Mouse (Mus musculus) MEL (cell line): ENCODE measurements at regions not wholly inside any gene's neighbourhood (a gene's known extent, or its start where the extent isn't known, plus 50 kb on each side); places are given as distances from the start of the nearest gene placed in this dataset.

Experiments used
- CTCF ChIP-seq, 3 experiments: IDR thresholded peaks in 2 of 3; conservative IDR thresholded peaks in 1 of 3; 2 replicates each; pipeline ENCODE4 v1.5.1; 2011 to 2012; ENCODE audit warnings: low read length in 3 of 3, low read depth in 2 of 3, mild to moderate bottlenecking in 2 of 3, improper control_type of control experiment in 1 of 3, inconsistent platforms in 1 of 3, mixed read lengths in 1 of 3, moderate library complexity in 1 of 3; ENCODE audit not compliant: control insufficient read depth in 1 of 3, insufficient read depth in 1 of 3, poor library complexity in 1 of 3, severe bottlenecking in 1 of 3
- ELF1 ChIP-seq: IDR thresholded peaks from 2 replicates; pipeline ENCODE4 v1.6.1; 2014; ENCODE audit warnings: low read depth, mild to moderate bottlenecking, inconsistent platforms, low read length, improper control_type of control experiment, moderate library complexity
- GABPA ChIP-seq: IDR thresholded peaks from 2 replicates; pipeline ENCODE4 v1.6.1; 2012; ENCODE audit warnings: low read depth, mild to moderate bottlenecking, inconsistent platforms, low read length, improper control_type of control experiment, moderate library complexity
- MAFK ChIP-seq: IDR thresholded peaks from 2 replicates; pipeline ENCODE4 v1.6.1; 2011; ENCODE audit warnings: low read depth, mild to moderate bottlenecking, low read length, improper control_type of control experiment, borderline replicate concordance
- POLR2A ChIP-seq, 2 experiments: IDR thresholded peaks; 2 replicates each; pipeline ENCODE4 v1.6.1; 2011 to 2012; ENCODE audit warnings: low read length in 2 of 2, mild to moderate bottlenecking in 2 of 2, control low read depth in 1 of 2, improper control_type of control experiment in 1 of 2, low read depth in 1 of 2, moderate library complexity in 1 of 2; ENCODE audit not compliant: control insufficient read depth in 1 of 2, insufficient read depth in 1 of 2, poor library complexity in 1 of 2
- TAL1 ChIP-seq: IDR thresholded peaks from 2 replicates; pipeline ENCODE4 v1.6.1; 2012; ENCODE audit warnings: mild to moderate bottlenecking, inconsistent platforms, low read length, moderate library complexity, mixed read lengths
- TCF12 ChIP-seq: IDR thresholded peaks from 2 replicates; pipeline ENCODE4 v1.6.1; 2014; ENCODE audit warnings: low read depth, mild to moderate bottlenecking, inconsistent platforms, low read length, improper control_type of control experiment, moderate library complexity
- UBTF ChIP-seq: IDR thresholded peaks from 2 replicates; pipeline ENCODE4 v1.6.1; 2012; ENCODE audit warnings: low read depth, mild to moderate bottlenecking, inconsistent platforms, low read length, improper control_type of control experiment, moderate library complexity, borderline replicate concordance; ENCODE audit not compliant: insufficient read depth
- USF1 ChIP-seq: IDR thresholded peaks from 2 replicates; pipeline ENCODE4 v1.6.1; 2014; ENCODE audit warnings: low read depth, mild to moderate bottlenecking, inconsistent platforms, low read length, improper control_type of control experiment, moderate library complexity
- ZKSCAN1 ChIP-seq: IDR thresholded peaks from 2 replicates; pipeline ENCODE4 v1.6.1; 2012; ENCODE audit warnings: low read depth, mild to moderate bottlenecking, inconsistent platforms, low read length, improper control_type of control experiment, moderate library complexity

DNA sequence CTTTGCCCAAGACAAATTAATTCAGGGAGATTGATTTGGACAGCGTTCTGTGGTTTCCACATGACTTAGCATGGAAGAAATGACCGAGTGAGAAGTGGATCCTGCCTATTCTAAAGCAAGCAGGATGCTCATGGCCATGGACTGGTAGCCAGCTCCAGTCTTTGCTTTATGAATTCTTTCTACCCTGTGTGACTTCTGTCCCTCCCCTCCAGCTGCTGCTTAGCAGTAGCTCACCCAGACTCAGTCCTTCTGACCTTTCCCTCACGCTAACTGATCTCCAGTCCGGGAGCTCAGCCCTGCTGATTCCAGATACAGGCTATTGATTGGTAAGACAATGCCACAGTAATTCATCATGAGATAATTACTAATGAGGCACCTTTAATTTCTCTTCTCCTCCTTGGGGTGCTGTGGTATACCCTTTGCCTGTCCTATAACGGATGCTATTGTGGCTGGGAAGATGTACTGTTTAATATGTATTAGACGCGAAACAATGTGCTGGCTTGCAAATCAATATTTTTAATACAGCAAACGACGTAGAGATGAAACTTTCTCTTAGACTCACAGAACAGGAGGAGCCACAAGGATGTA, 86.8 kb upstream of the Rxfp2 start:
- TF ChIP-seq POLR2A (IDR thresholded peaks at IDR 0.05; ENCODE audit: control insufficient read depth in 1 of 2, insufficient read depth in 1 of 2, low read depth in 1 of 2, low read length in 2 of 2, poor library complexity in 1 of 2), result no peak
- TF ChIP-seq GABPA, result no peak
- TF ChIP-seq UBTF, result no peak
- TF ChIP-seq MAFK, result no peak
- TF ChIP-seq ZKSCAN1, result no peak
- TF ChIP-seq TAL1, result no peak
- no peak for TF ChIP-seq TCF12
- no peak for TF ChIP-seq CTCF (IDR thresholded peaks at IDR 0.05 in 2 of 3, conservative IDR thresholded peaks at IDR 0.05 in 1 of 3; ENCODE audit: control insufficient read depth in 1 of 3, insufficient read depth in 1 of 3, low read depth in 2 of 3, low read length in 3 of 3, poor library complexity in 1 of 3, severe bottlenecking in 1 of 3)
- TF ChIP-seq USF1, result no peak
- no peak for TF ChIP-seq ELF1
